Mouse (Mus musculus) lung, adult 2 months (tissue): ENCODE results near the gene Serpinb6c.

ENCODE experiments used
- CTCF ChIP-seq: fragments of 200-500 bp; IDR thresholded peaks from 2 replicates; pipeline ENCODE4 v1.5.1; 2011; ENCODE audit warnings: mild to moderate bottlenecking, low read length, control low read depth; ENCODE audit not compliant: insufficient read depth
- POLR2A ChIP-seq: fragments of 200-500 bp; IDR thresholded peaks from 2 replicates; pipeline ENCODE4 v1.6.1; 2011; ENCODE audit warnings: low read depth, mild to moderate bottlenecking, control low read depth, low read length, borderline replicate concordance; ENCODE audit errors: extremely low read depth

DNA sequence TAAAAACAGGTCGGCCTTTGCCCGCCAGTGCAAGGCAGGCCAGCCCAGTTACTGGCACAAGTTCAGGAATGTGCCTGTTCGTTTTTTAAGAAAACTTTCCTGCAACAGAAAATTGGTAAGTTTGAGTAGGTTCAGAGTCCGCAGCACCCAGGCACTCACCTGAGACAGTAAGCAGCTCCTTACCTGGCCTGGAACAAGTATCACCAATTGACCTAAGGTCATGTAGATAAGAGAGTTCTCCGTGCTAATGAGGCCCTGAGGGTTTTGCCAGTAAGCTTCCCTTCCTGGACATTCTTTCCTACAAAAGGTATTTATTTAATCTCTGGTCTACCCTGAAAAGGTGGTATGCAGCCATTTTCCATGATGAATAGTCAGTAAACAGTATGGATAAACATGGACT, 16.2 kb upstream of the Serpinb6c start:
- TF ChIP-seq CTCF (no peak), POLR2A (no peak)
